Comparison of ENCODE assay signal across 8 mouse cellular contexts in genomic region chr9:48860526-48860845, GRCm38 (mm10). TPM values are rescaled to one million over a fixed set of nuclear protein-coding genes. Genes with fewer than 3 reads are reported as not detected.
A peak's percentile ranks its signal among the peaks of the same experiment; 100 is the strongest.
DNase-seq lines count a peak whose midpoint lies in the region; ATAC-seq lines count a peak whose summit lies in the region.
"Had no signal": no experiment of that assay in that cellular context is flagged by ENCODE, and none has a peak within 500 bp of the region (broad histone marks: within the 10 kb centered on the region; RNA-seq: fewer than 3 reads in every experiment).

No protein-coding gene starts in this region.

- DNase-seq in T-cell, adult 2 months (ENCODE audit: low spot score): peak; percentile 34
- peak; percentile 75 to 81 for DNase-seq in cerebellum, adult 18-20 months
- peak; percentile 81 for DNase-seq in forelimb bud, embryonic 11.5 days (ENCODE audit: low read depth, low spot score)
- peak; percentile 71 for DNase-seq in hindbrain, embryonic 14.5 days (ENCODE audit: low spot score)
- peak; percentile 53 to 66 for DNase-seq in layer of hippocampus, postnatal 36 days
- DNase-seq in lung, postnatal 4 days: peak; percentile 75 to 81
- DNase-seq in skeletal muscle tissue, adult 2 months (ENCODE audit: low read depth, low spot score): peak; percentile 81

- no peak overlapping the region for H3K27ac ChIP-seq in hindbrain, embryonic 14.5 days

- H3K36me3 ChIP-seq in hindbrain, embryonic 14.5 days (replicated peaks; ENCODE audit: control insufficient read depth, insufficient read depth): no peaks in the 10 kb centered on the region

- 4% methylated on average over 6 of the region's 6 CpGs for WGBS in hindbrain, embryonic 14.5 days

- H3K4me3 ChIP-seq in hindbrain, embryonic 14.5 days (replicated peaks; ENCODE audit: low read length): no peak overlapping the region
- H3K4me3 ChIP-seq: myocyte had no signal

- H3K9me3 ChIP-seq in hindbrain, embryonic 14.5 days (ENCODE audit: control insufficient read depth, low read length): no peaks in the 10 kb centered on the region

- no peaks in the 10 kb centered on the region for H3K4me1 ChIP-seq in hindbrain, embryonic 14.5 days (replicated peaks; ENCODE audit: control insufficient read depth, insufficient read depth, low read length)

- H3K4me2 ChIP-seq in hindbrain, embryonic 14.5 days (replicated peaks): no peak overlapping the region

- no peak overlapping the region for H3K9ac ChIP-seq in hindbrain, embryonic 14.5 days

- H3K27me3 ChIP-seq in hindbrain, embryonic 14.5 days (ENCODE audit: control insufficient read depth, insufficient read depth, low read length): no peaks in the 10 kb centered on the region

- ATAC-seq in hindbrain, embryonic 14.5 days (ENCODE audit: low FRiP score): no peak

RNA-seq across cellular contexts. Expression of gene Zbtb16, which starts 24.5 kb away (rescaled TPM):
- 5.3 and 6.0 TPM in 2 replicates for polyA plus RNA-seq in hindbrain, embryonic 14.5 days (2014; fragmentation: Nextera tagmentation; extraction: Ambion mirVana)
- 100 to 1,000 TPM; 104 to 149 TPM for total RNA-seq in layer of hippocampus, postnatal 36 days (2021)
- polyA plus RNA-seq: myocyte had no signal

RNA-seq across cellular contexts. Expression of gene Htr3a, which starts 50.4 kb away (rescaled TPM):
- polyA plus RNA-seq in hindbrain, embryonic 14.5 days (2014; fragmentation: Nextera tagmentation; extraction: Ambion mirVana): 1.1 and 1.9 TPM in 2 replicates
- 10 to 100 TPM; 11.7 to 14.2 TPM for total RNA-seq in layer of hippocampus, postnatal 36 days (2021)
- polyA plus RNA-seq: myocyte had no signal
